Mouse (Mus musculus) megakaryocyte, embryonic 14.5 days (primary cell): ENCODE results near the gene Svep1.

Experiments
- FLI1 ChIP-seq: IDR thresholded peaks from 2 replicates; pipeline ENCODE4 v1.6.1; 2012; ENCODE audit warnings: low read length, inconsistent platforms, mixed read lengths
- GATA1 ChIP-seq: IDR thresholded peaks from 3 replicates; pipeline ENCODE4 v1.6.1; 2012; ENCODE audit warnings: mixed read lengths, low read length, inconsistent platforms, borderline replicate concordance

GRCm38 (mm10) chr4:58111008-58111407 lies 95.7 kb downstream of the Svep1 start:
- TF ChIP-seq GATA1 (no peak), FLI1 (no peak)
